Mouse (Mus musculus): ENCODE data around the gene Zfp287.

Gene Zfp287

GRCm38 (mm10) chr11:62701218-62701617 is 30.5 kb downstream of the Zfp287 start:
- no peak for DNase-seq (ENCODE audit: low read depth, low spot score)

GRCm38 (mm10) chr11:62699749-62700148 is 32.0 kb downstream of the Zfp287 start:
- no peak for DNase-seq (ENCODE audit: low read depth, low spot score)

- DNase-seq (ENCODE audit: low read depth, low spot score): no peak
These were observed 36.6 kb downstream of the Zfp287 start for GRCm38 (mm10) chr11:62695126-62695525.

GRCm38 (mm10) chr11:62693299-62694184 is 38.2 kb downstream of the Zfp287 start:
- peak; percentile 66 for DNase-seq (ENCODE audit: low read depth, low spot score)

GRCm38 (mm10) chr11:62691592-62691991 is 40.1 kb downstream of the Zfp287 start:
- DNase-seq (ENCODE audit: low read depth, low spot score): no peak

GRCm38 (mm10) chr11:62679954-62680353 is 51.8 kb downstream of the Zfp287 start:
- DNase-seq (ENCODE audit: low read depth, low spot score): no peak

GRCm38 (mm10) chr11:62678778-62679354 is 52.8 kb downstream of the Zfp287 start:
- no peak for DNase-seq (ENCODE audit: low read depth, low spot score)

- no peak for DNase-seq (ENCODE audit: low read depth, low spot score)
These were observed 55.5 kb downstream of the Zfp287 start for GRCm38 (mm10) chr11:62676290-62676596.

- peak; percentile 70 for DNase-seq (ENCODE audit: low read depth, low spot score)
These were observed 56.0 kb downstream of the Zfp287 start for GRCm38 (mm10) chr11:62675480-62676289.

- DNase-seq (ENCODE audit: low read depth, low spot score): no peak
These were observed 61.7 kb downstream of the Zfp287 start for GRCm38 (mm10) chr11:62670006-62670405.

- no peak for DNase-seq (ENCODE audit: low read depth, low spot score)
These were observed 62.2 kb downstream of the Zfp287 start for GRCm38 (mm10) chr11:62669471-62669870.

- no peak for DNase-seq (ENCODE audit: low read depth, low spot score)
These were observed 62.7 kb downstream of the Zfp287 start for GRCm38 (mm10) chr11:62668986-62669385.

- no peak for DNase-seq (ENCODE audit: low read depth, low spot score)
These were observed 67.5 kb downstream of the Zfp287 start for GRCm38 (mm10) chr11:62664250-62664649.

- DNase-seq (ENCODE audit: low read depth, low spot score): no peak
These were observed 70.8 kb downstream of the Zfp287 start for GRCm38 (mm10) chr11:62660885-62661284.

- DNase-seq (ENCODE audit: low read depth, low spot score): no peak
These were observed 79.6 kb downstream of the Zfp287 start for GRCm38 (mm10) chr11:62652080-62652479.

GRCm38 (mm10) chr11:62651563-62651962 is 80.1 kb downstream of the Zfp287 start:
- DNase-seq (ENCODE audit: low read depth, low spot score): no peak

Data from brain, embryonic 18.5 days (tissue).